Mouse (Mus musculus) intestine, embryonic 14.5 days (tissue): ENCODE results near the gene Pbld2. TPM values are rescaled to one million over a fixed set of nuclear protein-coding genes. Genes with fewer than 3 reads are reported as not detected.
"Not testable (repeated sequence)": the region's sequence is repeated elsewhere in the genome, so short reads cannot be mapped to it uniquely, and the experiment has no call there.

ENCODE experiments used
- ATAC-seq: fragments of 200-750 bp; cut with Nextera tagmentation; replicated peaks from 2 replicates; pipeline ENCODE4 v1.8.0; 2017; ENCODE audit warnings: low read depth, moderate number of reproducible peaks, moderate TSS enrichment, moderate library complexity; ENCODE audit not compliant: low FRiP score, low TSS enrichment
- DNase-seq: peaks from one replicate; pipeline ENCODE4 v3.0.0-alpha.2; 2018; ENCODE audit warnings: low spot score
- H3K27ac ChIP-seq: fragments of 300-500 bp; sonication (generic); 2 replicates; pipeline ENCODE4 v1.5.1; 2014; ENCODE audit warnings: low read depth, mild to moderate bottlenecking, control low read depth
- H3K27me3 ChIP-seq: fragments of 300-500 bp; sonication (generic); replicated peaks from 2 replicates; pipeline ENCODE4 v1.6.1; 2014; ENCODE audit warnings: low read length, control low read depth; ENCODE audit not compliant: control insufficient read depth, insufficient read depth
- H3K36me3 ChIP-seq: fragments of 300-500 bp; sonication (generic); 2 replicates; pipeline ENCODE4 v1.6.1; 2014; ENCODE audit warnings: low read length, control low read depth; ENCODE audit not compliant: control insufficient read depth, insufficient read depth
- H3K4me1 ChIP-seq: fragments of 300-500 bp; sonication (generic); replicated peaks from 2 replicates; pipeline ENCODE4 v1.6.1; 2014; ENCODE audit warnings: low read length, control low read depth, mixed read lengths; ENCODE audit not compliant: control insufficient read depth, insufficient read depth
- H3K4me2 ChIP-seq: fragments of 300-500 bp; sonication (generic); 2 replicates; pipeline ENCODE4 v1.6.1; 2014; ENCODE audit warnings: low read length
- H3K4me3 ChIP-seq: fragments of 300-500 bp; sonication (generic); 2 replicates; pipeline ENCODE4 v1.5.1; 2014; ENCODE audit warnings: low read depth, low read length, control low read depth, mixed read lengths
- H3K9ac ChIP-seq: fragments of 300-500 bp; sonication (generic); 2 replicates; pipeline ENCODE4 v1.6.1; 2014; ENCODE audit warnings: mild to moderate bottlenecking, low read length
- H3K9me3 ChIP-seq: fragments of 300-500 bp; sonication (generic); 2 replicates; pipeline ENCODE4 v1.6.1; 2016; ENCODE audit warnings: low read length, control low read depth; ENCODE audit not compliant: control insufficient read depth
- WGBS: fragments of 180-500 bp; shearing (Covaris S2); extraction: QIAGEN DNeasy Blood & Tissue Kit; methylation state at CpG from one replicate; pipeline ENCODE4 v1.1.7; 2014; 5-methylcytosine and 5-hydroxymethylcytosine counted together
- polyA plus RNA-seq: library from polyadenylated mRNA; unstranded; fragments of >200 nt; fragmentation: Nextera tagmentation; extraction: Ambion mirVana; gene quantifications from 2 replicates; pipeline ENCODE4 v1.2.1, GENCODE M21; 2014

Gene Pbld2
- polyA plus RNA-seq, 1 experiment from 2014 or later: 2.5 TPM

GRCm38 (mm10) chr10:63049106-63049505, 25.0 kb downstream of the Pbld2 start:
- Histone ChIP-seq H3K4me2 (no peak overlapping the region), H3K36me3 (no peaks in the 10 kb centered on the region), H3K9ac (no peak overlapping the region), H3K4me3 (no peak overlapping the region), H3K27ac (no peak overlapping the region), H3K4me1 (no peaks in the 10 kb centered on the region), H3K27me3 (no peaks in the 10 kb centered on the region), H3K9me3 (no peaks in the 10 kb centered on the region)
- ATAC-seq (no peak), DNase-seq (no peak)
- 77% methylated on average over 1 of the region's 2 CpGs for WGBS

GRCm38 (mm10) chr10:63051267-63051666, 27.2 kb downstream of the Pbld2 start:
- DNase-seq (no peak), ATAC-seq (no peak)
- WGBS: 66% methylated on average over 7 of the region's 7 CpGs
- Histone ChIP-seq H3K27ac (no peak overlapping the region), H3K27me3 (no peaks in the 10 kb centered on the region), H3K4me2 (no peak overlapping the region), H3K4me1 (no peaks in the 10 kb centered on the region), H3K36me3 (no peaks in the 10 kb centered on the region), H3K9ac (no peak overlapping the region), H3K9me3 (no peaks in the 10 kb centered on the region), H3K4me3 (no peak overlapping the region)

DNA sequence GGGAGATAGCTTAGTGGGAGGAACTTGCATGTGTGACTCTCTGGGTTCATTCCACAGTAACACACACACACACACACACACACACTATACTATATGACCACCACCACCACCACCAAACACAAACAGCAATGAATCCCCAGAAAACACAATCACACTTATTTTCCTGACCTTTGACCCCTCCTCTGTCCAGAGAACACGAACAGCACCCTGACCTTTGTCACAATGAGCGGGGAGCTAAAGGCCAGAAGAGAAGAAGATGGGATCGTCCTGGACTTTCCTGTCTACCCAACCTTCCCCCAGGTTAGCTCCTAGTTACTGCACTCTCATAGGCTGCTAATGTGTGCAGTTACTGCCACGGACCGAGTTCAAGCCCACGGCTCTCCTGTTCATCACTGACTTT, 27.9 kb downstream of the Pbld2 start:
- ATAC-seq (no peak), DNase-seq (no peak)

GRCm38 (mm10) chr10:63053007-63053406, 28.9 kb downstream of the Pbld2 start:
- Histone ChIP-seq H3K4me2 (no peak overlapping the region), H3K4me1 (no peaks in the 10 kb centered on the region), H3K27me3 (no peaks in the 10 kb centered on the region), H3K9ac (no peak overlapping the region), H3K9me3 (no peaks in the 10 kb centered on the region), H3K4me3 (no peak overlapping the region), H3K27ac (no peak overlapping the region), H3K36me3 (no peaks in the 10 kb centered on the region)
- whole genome bisulfite sequencing: 55% methylated on average over 6 of the region's 6 CpGs
- no peak for DNase-seq
- ATAC-seq: no peak

More for the DNA sequence above, 27.9 kb downstream of the Pbld2 start:
- no peak overlapping the region for H3K27ac ChIP-seq
- no peak overlapping the region for H3K4me2 ChIP-seq
- no peaks in the 10 kb centered on the region for H3K9me3 ChIP-seq
- H3K36me3 ChIP-seq: no peaks in the 10 kb centered on the region
- H3K27me3 ChIP-seq: no peaks in the 10 kb centered on the region
- 76% methylated on average over 6 of the region's 6 CpGs for WGBS
- H3K4me1 ChIP-seq: no peaks in the 10 kb centered on the region
- H3K9ac ChIP-seq: no peak overlapping the region
- no peak overlapping the region for H3K4me3 ChIP-seq

DNA sequence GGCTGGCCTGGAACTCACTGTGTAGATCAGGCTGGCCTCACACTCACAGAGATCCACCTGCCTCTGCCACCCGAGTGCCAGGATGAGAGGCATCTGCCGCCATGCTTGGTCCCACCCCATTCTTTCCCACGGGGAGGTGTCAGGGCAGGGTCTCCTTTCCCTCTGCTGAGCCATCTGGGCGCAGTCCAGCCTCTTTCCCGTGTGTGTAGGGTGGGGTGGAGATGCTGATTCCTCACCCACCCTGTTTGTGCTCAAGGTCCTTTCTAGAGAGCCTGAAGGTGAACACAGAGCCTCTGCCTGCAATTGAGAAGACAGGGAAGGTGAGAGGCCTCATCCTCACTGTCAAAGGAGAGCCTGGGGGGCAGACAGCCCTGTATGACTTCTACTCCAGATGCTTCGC, 30.0 kb downstream of the Pbld2 start:
- not testable (repeated sequence) for ATAC-seq, H3K4me2 ChIP-seq, H3K27me3 ChIP-seq, H3K36me3 ChIP-seq, H3K27ac ChIP-seq, H3K4me3 ChIP-seq, DNase-seq, H3K9me3 ChIP-seq, H3K4me1 ChIP-seq, H3K9ac ChIP-seq
- 88% methylated on average over 6 of the region's 6 CpGs for WGBS

- no peak for DNase-seq
- Histone ChIP-seq H3K27me3 (no peaks in the 10 kb centered on the region), H3K36me3 (no peaks in the 10 kb centered on the region), H3K9me3 (no peaks in the 10 kb centered on the region), H3K9ac (no peak overlapping the region), H3K27ac (no peak overlapping the region), H3K4me1 (no peaks in the 10 kb centered on the region), H3K4me2 (no peak overlapping the region), H3K4me3 (no peak overlapping the region)
- WGBS: 76% methylated on average over 2 of the region's 2 CpGs
- ATAC-seq: no peak
Observed at GRCm38 (mm10) chr10:63054586-63054985, 30.5 kb downstream of the Pbld2 start.

- Histone ChIP-seq H3K9me3 (no peaks in the 10 kb centered on the region), H3K27ac (no peak overlapping the region), H3K4me1 (no peaks in the 10 kb centered on the region), H3K4me2 (no peak overlapping the region), H3K27me3 (no peaks in the 10 kb centered on the region), H3K4me3 (no peak overlapping the region), H3K9ac (no peak overlapping the region), H3K36me3 (no peaks in the 10 kb centered on the region)
- WGBS: 27% methylated on average over 24 of the region's 24 CpGs
- DNase-seq (peak; percentile 53), ATAC-seq (peak; percentile 43)
Observed at GRCm38 (mm10) chr10:63056966-63057750, 33.0 kb downstream of the Pbld2 start.

DNA sequence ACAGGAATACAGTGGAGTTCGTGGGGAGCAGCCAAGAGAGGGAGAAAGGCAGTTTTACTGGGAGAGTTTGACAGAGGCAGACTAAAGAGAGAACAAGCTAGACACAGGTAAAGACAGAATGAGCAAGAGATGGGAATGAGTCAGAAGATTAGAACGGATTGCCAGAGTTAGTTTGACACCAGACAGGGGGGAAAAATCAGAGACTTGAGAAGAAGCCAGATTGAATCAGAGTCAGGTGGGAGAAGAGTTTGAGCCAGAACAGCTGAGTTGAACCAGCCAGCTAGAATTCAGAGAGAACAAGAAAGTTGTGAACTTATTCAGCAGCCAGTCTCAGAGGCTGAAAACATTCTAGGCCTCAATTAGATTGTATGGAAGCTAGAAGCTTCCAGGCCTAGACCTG, 35.7 kb downstream of the Pbld2 start, which contains the start of gene Pbld1:
TSS of gene Pbld1 (plus strand) at position 301 of the 400 bp plus-strand sequence.
- no peaks in the 10 kb centered on the region for H3K27me3 ChIP-seq
- no peaks in the 10 kb centered on the region for H3K9me3 ChIP-seq
- no peak within 1 kb of the TSS for H3K9ac ChIP-seq
- no peaks in the 10 kb centered on the region for H3K4me1 ChIP-seq
- H3K4me2 ChIP-seq: no peak within 1 kb of the TSS
- 92% methylated on average over 2 of the region's 2 CpGs for WGBS
- no peak within 1 kb of the TSS for H3K27ac ChIP-seq
- no peak for DNase-seq
- H3K4me3 ChIP-seq: no peak within 1 kb of the TSS
- H3K36me3 ChIP-seq: no peaks in the 10 kb centered on the region
- no peak for ATAC-seq

- Histone ChIP-seq H3K27me3 (no peaks in the 10 kb centered on the region), H3K36me3 (no peaks in the 10 kb centered on the region), H3K9ac (no peak overlapping the region), H3K4me1 (no peaks in the 10 kb centered on the region), H3K4me2 (no peak overlapping the region), H3K27ac (no peak overlapping the region), H3K4me3 (no peak overlapping the region), H3K9me3 (no peaks in the 10 kb centered on the region)
- no peak for DNase-seq
- ATAC-seq: no peak
- 55% methylated on average over 11 of the region's 11 CpGs for WGBS
Observed at GRCm38 (mm10) chr10:63060406-63060805, 36.3 kb downstream of the Pbld2 start.
